Mouse (Mus musculus) megakaryocyte, embryonic 14.5 days (primary cell): ENCODE data around the gene Arhgap9.

ENCODE experiments used
- FLI1 ChIP-seq: IDR thresholded peaks from 2 replicates; pipeline ENCODE4 v1.6.1; 2012; ENCODE audit warnings: low read length, inconsistent platforms, mixed read lengths
- GATA1 ChIP-seq: IDR thresholded peaks from 3 replicates; pipeline ENCODE4 v1.6.1; 2012; ENCODE audit warnings: mixed read lengths, low read length, inconsistent platforms, borderline replicate concordance

GRCm38 (mm10) chr10:127327461-127328145 is 5.8 kb downstream of the Arhgap9 start:
- TF ChIP-seq GATA1 (no peak), FLI1 (no peak)
